Mouse (Mus musculus): Measurements from ENCODE around the gene Trim16. TPM values are rescaled to one million over a fixed set of nuclear protein-coding genes. Genes with fewer than 3 reads are reported as not detected.

Gene Trim16
- polyA plus RNA-seq, 1 experiment from 2014 or later, result 5.8 TPM

DNA sequence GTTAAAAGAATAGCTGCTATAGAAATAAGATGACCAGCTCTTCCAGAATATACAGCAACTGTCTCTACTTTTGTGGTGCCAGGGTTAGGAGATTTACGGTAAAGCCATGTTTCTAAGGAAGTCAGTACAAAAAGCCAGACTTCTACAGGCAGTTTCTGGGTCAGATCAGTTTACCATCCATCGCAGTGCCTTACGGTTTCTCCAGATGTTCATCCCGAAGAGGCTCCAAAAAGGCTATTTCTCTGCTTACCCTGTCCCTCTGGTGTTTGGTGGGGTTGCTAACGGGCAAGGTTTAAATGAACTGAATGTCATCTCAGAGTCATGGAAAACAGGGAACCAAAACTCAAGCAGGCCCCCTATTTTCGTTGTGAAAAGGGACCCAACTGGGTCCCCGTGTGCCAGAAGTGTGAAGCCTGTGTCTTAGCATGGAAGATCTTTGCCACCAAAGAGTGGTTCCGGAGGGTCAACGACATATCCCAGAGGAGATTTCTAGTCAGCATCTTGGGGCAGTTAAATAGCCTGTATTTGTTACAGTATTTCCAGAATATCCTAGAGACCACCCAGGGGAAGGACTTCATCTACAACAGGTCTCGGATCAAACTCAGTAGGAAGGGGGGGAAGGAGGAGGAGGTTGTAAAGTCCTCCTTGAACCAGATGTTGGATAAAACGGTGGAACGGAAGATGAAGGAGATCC is 27.1 kb downstream of the Trim16 start, which contains the start of gene Fbxw10:
Fbxw10 (plus strand) TSS at position 109 of the 694 bp plus-strand sequence.
- no peaks in the 10 kb centered on the region for H3K9me3 ChIP-seq (replicated peaks; ENCODE audit: control insufficient read depth, low read length)
- peak within 1 kb of the TSS; percentile 24 for H3K4me2 ChIP-seq (ENCODE audit: low read depth, low read length)
- H3K36me3 ChIP-seq (ENCODE audit: control insufficient read depth, insufficient read depth), result no peaks in the 10 kb centered on the region
- H3K27me3 ChIP-seq (ENCODE audit: control insufficient read depth, insufficient read depth, low read length), result no peaks in the 10 kb centered on the region
- no peak within 1 kb of the TSS for H3K4me3 ChIP-seq (ENCODE audit: low read length)
- H3K27ac ChIP-seq (ENCODE audit: low read length), result no peak within 1 kb of the TSS
- 39% methylated on average over 12 of the region's 12 CpGs for WGBS
- H3K4me1 ChIP-seq (ENCODE audit: control insufficient read depth, insufficient read depth, low read length), result no peaks in the 10 kb centered on the region
- no peak within 1 kb of the TSS for H3K9ac ChIP-seq (ENCODE audit: low read length)
- ATAC-seq (replicated peaks; ENCODE audit: extremely low read depth, insufficient read depth, low FRiP score), result no peak

DNA sequence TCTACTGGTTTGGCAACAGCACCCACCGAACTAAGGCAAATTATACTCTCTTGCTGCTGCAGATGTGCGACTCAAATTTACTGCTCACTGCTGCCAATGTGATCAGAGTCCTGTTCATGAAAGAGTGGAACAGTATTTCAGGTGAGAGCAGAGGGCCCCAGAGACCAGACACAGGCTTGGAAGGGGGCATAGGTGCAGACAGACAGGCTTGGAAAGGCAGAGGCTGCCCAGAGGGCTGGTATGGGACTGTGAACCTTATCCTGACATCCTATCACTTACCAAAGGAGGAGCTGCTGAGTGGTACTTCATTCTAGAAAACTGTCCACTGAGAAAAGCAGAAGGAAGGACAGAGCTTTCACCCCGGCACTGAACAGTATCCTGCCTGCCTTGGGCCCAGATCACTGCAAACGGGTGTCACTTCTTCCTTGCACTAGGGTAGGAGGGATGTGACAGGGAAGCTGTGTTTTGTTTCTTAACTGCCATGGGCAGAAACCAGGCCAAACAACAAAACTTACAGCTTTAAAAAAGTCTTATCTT is 27.7 kb downstream of the Trim16 start:
- no peaks in the 10 kb centered on the region for H3K27me3 ChIP-seq (ENCODE audit: control insufficient read depth, insufficient read depth, low read length)
- no peak overlapping the region for H3K27ac ChIP-seq (ENCODE audit: low read length)
- no peak overlapping the region for H3K9ac ChIP-seq (ENCODE audit: low read length)
- H3K36me3 ChIP-seq (ENCODE audit: control insufficient read depth, insufficient read depth), result no peaks in the 10 kb centered on the region
- no peaks in the 10 kb centered on the region for H3K9me3 ChIP-seq (replicated peaks; ENCODE audit: control insufficient read depth, low read length)
- no peaks in the 10 kb centered on the region for H3K4me1 ChIP-seq (ENCODE audit: control insufficient read depth, insufficient read depth, low read length)
- no peak overlapping the region for H3K4me3 ChIP-seq (ENCODE audit: low read length)
- ATAC-seq (replicated peaks; ENCODE audit: extremely low read depth, insufficient read depth, low FRiP score), result no peak
- H3K4me2 ChIP-seq (ENCODE audit: low read depth, low read length), result no peak overlapping the region
- 53% methylated on average over 4 of the region's 4 CpGs for WGBS

DNA sequence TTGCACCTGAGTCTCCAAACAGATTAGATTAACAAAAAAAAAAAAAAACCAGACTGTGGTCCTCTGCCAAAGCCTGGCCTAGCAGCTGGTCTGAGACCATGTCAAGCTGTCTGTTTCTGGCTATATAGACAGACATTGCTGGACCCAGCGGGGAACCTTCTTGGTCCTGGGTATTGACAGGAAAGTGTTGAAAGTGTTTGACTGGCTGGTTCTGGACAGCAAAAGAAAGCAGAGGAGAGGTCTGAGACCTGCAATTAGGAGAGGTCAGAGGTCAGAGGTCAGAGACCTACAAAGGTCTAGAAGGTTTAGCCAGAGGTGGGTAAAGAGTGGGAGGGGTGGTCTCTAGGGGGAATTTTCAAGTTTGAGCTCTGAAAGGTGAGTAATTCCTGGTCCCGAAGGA is 28.3 kb downstream of the Trim16 start:
- H3K9ac ChIP-seq (ENCODE audit: low read length), result no peak overlapping the region
- no peak for ATAC-seq (replicated peaks; ENCODE audit: extremely low read depth, insufficient read depth, low FRiP score)

DNA sequence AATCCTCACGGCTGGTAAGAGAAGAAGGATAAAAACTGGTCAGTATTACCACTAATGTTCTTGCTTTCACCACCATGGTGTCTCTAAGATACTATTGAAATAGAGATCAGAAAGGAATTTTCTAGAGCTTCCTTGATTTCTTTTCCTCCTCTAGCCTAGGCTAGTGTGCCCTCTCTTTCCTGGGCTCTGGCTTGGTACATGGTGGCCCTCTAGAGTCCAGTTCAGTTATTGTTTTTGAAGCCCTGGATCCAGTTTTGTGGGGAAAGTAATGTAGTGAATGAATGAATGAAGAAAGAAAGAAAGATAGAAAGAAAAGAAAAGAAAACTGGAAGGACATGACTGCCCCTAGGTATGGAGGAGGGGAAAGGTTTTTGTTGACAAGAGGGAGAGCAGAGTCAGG is 31.2 kb downstream of the Trim16 start:
- ATAC-seq (replicated peaks; ENCODE audit: extremely low read depth, insufficient read depth, low FRiP score), result no peak
- Histone ChIP-seq H3K36me3 (ENCODE audit: control insufficient read depth, insufficient read depth) (no peaks in the 10 kb centered on the region), H3K4me2 (ENCODE audit: low read depth, low read length) (no peak overlapping the region), H3K4me3 (ENCODE audit: low read length) (no peak overlapping the region), H3K4me1 (ENCODE audit: control insufficient read depth, insufficient read depth, low read length) (no peaks in the 10 kb centered on the region), H3K9ac (ENCODE audit: low read length) (no peak overlapping the region), H3K27me3 (ENCODE audit: control insufficient read depth, insufficient read depth, low read length) (no peaks in the 10 kb centered on the region), H3K27ac (ENCODE audit: low read length) (no peak overlapping the region), H3K9me3 (replicated peaks; ENCODE audit: control insufficient read depth, low read length) (no peaks in the 10 kb centered on the region)
- 90% methylated on average over 1 of the region's 1 CpGs for WGBS

More for the DNA sequence above, 28.3 kb downstream of the Trim16 start:
- H3K4me2 ChIP-seq (ENCODE audit: low read depth, low read length), result no peak overlapping the region
- WGBS, result 54% methylated on average over 2 of the region's 2 CpGs
- H3K36me3 ChIP-seq (ENCODE audit: control insufficient read depth, insufficient read depth), result no peaks in the 10 kb centered on the region
- H3K4me3 ChIP-seq (ENCODE audit: low read length), result no peak overlapping the region
- H3K27ac ChIP-seq (ENCODE audit: low read length), result no peak overlapping the region
- no peaks in the 10 kb centered on the region for H3K4me1 ChIP-seq (ENCODE audit: control insufficient read depth, insufficient read depth, low read length)
- no peaks in the 10 kb centered on the region for H3K9me3 ChIP-seq (replicated peaks; ENCODE audit: control insufficient read depth, low read length)
- no peaks in the 10 kb centered on the region for H3K27me3 ChIP-seq (ENCODE audit: control insufficient read depth, insufficient read depth, low read length)

DNA sequence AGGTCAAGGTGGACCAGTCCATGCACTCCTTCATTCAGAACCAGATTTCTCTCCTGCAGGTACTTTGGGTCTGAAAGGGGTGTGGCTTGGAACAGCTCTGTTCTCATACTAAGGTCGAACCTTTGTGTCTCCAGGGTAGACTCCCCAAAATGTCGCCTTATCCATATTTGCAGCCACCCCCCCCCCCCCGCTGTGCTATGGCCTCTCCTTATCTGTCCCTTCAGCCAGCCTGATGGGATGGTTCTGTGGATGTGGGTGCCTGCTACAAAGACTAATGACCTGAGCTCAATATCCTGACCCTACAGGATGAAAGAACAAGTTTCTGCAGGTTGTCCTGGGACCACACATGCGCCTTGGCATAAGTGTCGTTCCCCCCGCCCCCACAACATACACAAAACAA is 33.3 kb downstream of the Trim16 start:
- no peak overlapping the region for H3K4me3 ChIP-seq (ENCODE audit: low read length)
- no peaks in the 10 kb centered on the region for H3K36me3 ChIP-seq (ENCODE audit: control insufficient read depth, insufficient read depth)
- H3K4me2 ChIP-seq (ENCODE audit: low read depth, low read length), result no peak overlapping the region
- no peaks in the 10 kb centered on the region for H3K4me1 ChIP-seq (ENCODE audit: control insufficient read depth, insufficient read depth, low read length)
- no peak for ATAC-seq (replicated peaks; ENCODE audit: extremely low read depth, insufficient read depth, low FRiP score)
- H3K9ac ChIP-seq (ENCODE audit: low read length), result no peak overlapping the region
- WGBS, result 84% methylated on average over 6 of the region's 6 CpGs
- H3K27ac ChIP-seq (ENCODE audit: low read length), result no peak overlapping the region
- H3K9me3 ChIP-seq (replicated peaks; ENCODE audit: control insufficient read depth, low read length), result no peaks in the 10 kb centered on the region
- no peaks in the 10 kb centered on the region for H3K27me3 ChIP-seq (ENCODE audit: control insufficient read depth, insufficient read depth, low read length)

DNA sequence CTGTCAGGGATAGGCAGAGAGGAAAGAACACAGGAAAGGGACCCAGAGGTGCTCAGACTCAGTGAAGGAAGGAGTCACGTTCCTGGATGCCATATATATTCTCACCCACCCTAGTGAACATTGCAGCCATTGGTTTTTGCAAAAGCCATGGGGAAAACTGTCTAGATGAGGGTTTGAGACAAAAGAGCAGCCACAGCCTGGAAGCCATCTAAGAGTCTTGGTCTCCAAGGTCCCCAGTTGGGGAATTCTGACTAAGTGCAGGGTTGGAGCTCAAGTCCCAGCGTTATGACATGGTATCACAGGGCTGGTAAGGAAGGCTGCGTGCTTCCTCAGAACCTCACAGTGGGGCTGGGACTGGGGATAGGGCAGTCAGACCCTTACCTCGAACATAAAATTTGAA is 45.5 kb downstream of the Trim16 start:
- Histone ChIP-seq H3K36me3 (ENCODE audit: control insufficient read depth, insufficient read depth) (no peaks in the 10 kb centered on the region), H3K9me3 (replicated peaks; ENCODE audit: control insufficient read depth, low read length) (no peaks in the 10 kb centered on the region), H3K27ac (ENCODE audit: low read length) (no peak overlapping the region), H3K27me3 (ENCODE audit: control insufficient read depth, insufficient read depth, low read length) (no peaks in the 10 kb centered on the region; the same call in 1 of the 2 replicates), H3K4me1 (ENCODE audit: control insufficient read depth, insufficient read depth, low read length) (no peaks in the 10 kb centered on the region), H3K9ac (ENCODE audit: low read length) (no peak overlapping the region), H3K4me2 (ENCODE audit: low read depth, low read length) (no peak overlapping the region), H3K4me3 (ENCODE audit: low read length) (no peak overlapping the region)
- ATAC-seq (replicated peaks; ENCODE audit: extremely low read depth, insufficient read depth, low FRiP score), result no peak
- 66% methylated on average over 4 of the region's 4 CpGs for WGBS

DNA sequence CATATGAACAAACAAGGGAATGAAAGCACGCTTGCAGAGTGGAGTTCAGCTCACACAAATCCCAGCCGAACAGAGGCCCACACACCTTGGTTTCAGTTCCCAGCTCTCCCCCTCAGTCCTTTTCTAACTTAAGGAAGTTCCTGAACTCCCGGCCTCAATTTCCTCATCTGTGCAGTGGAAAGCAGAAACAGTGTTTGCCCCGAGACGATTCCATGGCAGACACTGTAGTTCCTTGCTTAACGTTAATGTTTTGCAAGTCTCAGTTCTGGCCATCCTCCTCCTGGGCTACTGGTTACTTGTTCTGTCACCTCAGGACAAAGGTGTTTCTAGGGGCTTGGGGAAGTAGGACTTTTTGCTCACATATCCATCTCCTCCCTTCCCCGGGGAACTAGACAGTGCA is 46.7 kb downstream of the Trim16 start:
- Histone ChIP-seq H3K27ac (ENCODE audit: low read length) (no peak overlapping the region), H3K4me3 (ENCODE audit: low read length) (no peak overlapping the region), H3K4me2 (ENCODE audit: low read depth, low read length) (no peak overlapping the region), H3K4me1 (ENCODE audit: control insufficient read depth, insufficient read depth, low read length) (no peaks in the 10 kb centered on the region), H3K9ac (ENCODE audit: low read length) (no peak overlapping the region), H3K36me3 (ENCODE audit: control insufficient read depth, insufficient read depth) (no peaks in the 10 kb centered on the region), H3K27me3 (ENCODE audit: control insufficient read depth, insufficient read depth, low read length) (no peaks in the 10 kb centered on the region; the same call in 1 of the 2 replicates), H3K9me3 (replicated peaks; ENCODE audit: control insufficient read depth, low read length) (no peaks in the 10 kb centered on the region)
- 74% methylated on average over 7 of the region's 7 CpGs for WGBS
- ATAC-seq (replicated peaks; ENCODE audit: extremely low read depth, insufficient read depth, low FRiP score), result no peak

DNA sequence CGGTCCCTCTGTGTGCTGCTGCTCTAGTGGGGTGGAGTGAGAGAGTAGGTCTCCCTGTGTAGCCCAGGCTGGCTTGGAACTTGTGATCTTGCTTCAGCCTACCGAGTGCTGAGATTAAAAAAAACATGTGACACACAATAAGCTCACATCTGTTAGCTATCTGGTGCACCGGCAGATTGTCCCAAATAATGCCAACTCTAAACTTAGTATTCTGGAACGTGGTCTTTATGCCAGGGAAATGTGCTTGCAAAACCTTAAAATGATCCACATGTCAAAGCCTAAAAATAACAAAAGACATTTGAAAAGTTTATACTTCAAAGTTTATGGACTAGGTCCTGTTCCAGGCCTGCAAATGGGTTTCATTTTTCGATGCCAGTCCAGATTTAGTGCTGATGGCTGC is 49.2 kb downstream of the Trim16 start:
- H3K36me3 ChIP-seq (ENCODE audit: control insufficient read depth, insufficient read depth), result no peaks in the 10 kb centered on the region
- no peak overlapping the region for H3K9ac ChIP-seq (ENCODE audit: low read length)
- no peak overlapping the region for H3K4me2 ChIP-seq (ENCODE audit: low read depth, low read length)
- WGBS, result 68% methylated on average over 5 of the region's 5 CpGs
- no peaks in the 10 kb centered on the region for H3K9me3 ChIP-seq (replicated peaks; ENCODE audit: control insufficient read depth, low read length)
- H3K4me1 ChIP-seq (ENCODE audit: control insufficient read depth, insufficient read depth, low read length), result no peaks in the 10 kb centered on the region
- no peak overlapping the region for H3K27ac ChIP-seq (ENCODE audit: low read length)
- H3K27me3 ChIP-seq (ENCODE audit: control insufficient read depth, insufficient read depth, low read length), result no peaks in the 10 kb centered on the region; the same call in 1 of the 2 replicates
- H3K4me3 ChIP-seq (ENCODE audit: low read length), result no peak overlapping the region
- ATAC-seq (replicated peaks; ENCODE audit: extremely low read depth, insufficient read depth, low FRiP score), result no peak

DNA sequence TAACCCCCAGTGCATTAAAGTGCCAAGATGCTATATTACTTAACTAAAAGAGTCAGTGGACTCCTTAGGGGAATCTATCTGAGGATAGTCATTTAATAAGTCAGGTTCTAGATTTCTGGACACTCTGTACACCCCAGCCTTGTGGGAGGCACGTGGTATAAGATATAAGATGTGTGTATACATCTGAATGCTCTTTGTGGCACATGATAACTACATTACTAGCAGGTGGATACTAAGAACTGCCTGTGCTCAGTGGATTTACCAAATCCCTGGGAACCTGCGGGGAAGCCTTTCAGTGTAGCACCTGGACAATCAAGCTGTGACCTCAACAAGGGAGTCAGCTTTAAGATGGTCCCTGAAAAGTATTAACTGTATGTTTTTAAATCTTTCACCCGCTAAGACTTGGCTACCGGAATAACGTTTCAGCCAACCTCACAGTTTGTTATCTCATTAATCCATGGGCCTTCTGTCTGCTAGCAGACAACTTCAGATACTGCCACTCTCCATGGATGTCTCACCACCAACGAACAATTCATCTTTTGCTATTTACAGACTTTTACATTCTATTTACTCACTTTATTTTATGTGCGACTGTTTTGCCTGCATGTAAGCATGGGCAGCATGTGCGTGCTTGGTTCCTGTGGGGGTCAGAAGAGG is 49.8 kb downstream of the Trim16 start:
- H3K4me3 ChIP-seq (ENCODE audit: low read length), result no peak overlapping the region
- H3K4me1 ChIP-seq (ENCODE audit: control insufficient read depth, insufficient read depth, low read length), result no peaks in the 10 kb centered on the region
- ATAC-seq (replicated peaks; ENCODE audit: extremely low read depth, insufficient read depth, low FRiP score), result no peak
- 79% methylated on average over 8 of the region's 8 CpGs for WGBS
- H3K9me3 ChIP-seq (replicated peaks; ENCODE audit: control insufficient read depth, low read length), result no peaks in the 10 kb centered on the region
- H3K4me2 ChIP-seq (ENCODE audit: low read depth, low read length), result no peak overlapping the region
- no peaks in the 10 kb centered on the region; the same call in 1 of the 2 replicates for H3K27me3 ChIP-seq (ENCODE audit: control insufficient read depth, insufficient read depth, low read length)
- no peaks in the 10 kb centered on the region for H3K36me3 ChIP-seq (ENCODE audit: control insufficient read depth, insufficient read depth)
- H3K27ac ChIP-seq (ENCODE audit: low read length), result no peak overlapping the region
- H3K9ac ChIP-seq (ENCODE audit: low read length), result no peak overlapping the region

Measured in heart, embryonic 16.5 days (tissue).